Mouse (Mus musculus) c-Kit-positive CD71-positive TER-119-negative erythroid progenitor cells, embryonic 14.5 days (primary cell): ENCODE measurements around the gene Hdac9.

Source experiments
- DNase-seq: peaks from one replicate; pipeline ENCODE4 v3.0.0-alpha.2; 2013; ENCODE audit warnings: low read depth

Hdac9 gene

DNA sequence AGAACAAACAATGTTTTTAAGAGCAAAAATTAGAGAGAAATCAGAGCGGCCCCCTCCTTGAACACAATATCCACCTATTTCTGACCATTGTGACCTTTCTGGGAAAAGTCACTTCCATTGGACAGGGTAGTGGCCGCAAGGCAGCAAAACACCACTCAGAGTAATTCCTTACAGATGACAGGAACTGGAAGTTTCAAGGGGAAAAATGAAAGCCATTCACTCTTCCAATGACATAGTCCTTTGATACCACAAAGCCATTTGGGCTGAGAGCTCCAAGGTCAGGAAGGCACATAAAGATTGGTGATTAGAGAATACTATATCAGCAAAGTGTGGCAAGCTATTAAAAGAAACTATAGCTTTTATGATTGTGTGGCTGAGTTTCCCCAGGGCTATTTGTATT lies 574.1 kb downstream of the Hdac9 start:
- DNase-seq: no peak

DNA sequence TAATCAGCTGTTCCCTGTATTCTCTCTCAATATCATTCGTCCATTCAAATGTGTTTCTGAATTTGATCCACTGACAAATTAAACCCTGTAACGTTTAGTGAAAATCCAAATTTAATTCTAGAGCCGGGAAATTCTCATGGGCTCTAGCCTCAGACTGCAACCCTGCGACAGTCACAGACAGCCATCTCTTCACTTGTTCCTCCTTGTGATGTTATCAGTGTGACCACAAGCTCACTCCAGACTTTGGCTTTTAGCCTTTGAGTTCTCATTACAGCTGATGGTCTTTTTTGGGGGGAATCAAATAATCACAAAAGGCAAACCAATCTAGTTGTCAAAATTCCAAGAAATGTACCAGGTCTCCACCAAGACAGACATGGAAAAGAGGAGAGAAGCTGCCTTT lies 578.0 kb downstream of the Hdac9 start:
- DNase-seq: no peak

DNA sequence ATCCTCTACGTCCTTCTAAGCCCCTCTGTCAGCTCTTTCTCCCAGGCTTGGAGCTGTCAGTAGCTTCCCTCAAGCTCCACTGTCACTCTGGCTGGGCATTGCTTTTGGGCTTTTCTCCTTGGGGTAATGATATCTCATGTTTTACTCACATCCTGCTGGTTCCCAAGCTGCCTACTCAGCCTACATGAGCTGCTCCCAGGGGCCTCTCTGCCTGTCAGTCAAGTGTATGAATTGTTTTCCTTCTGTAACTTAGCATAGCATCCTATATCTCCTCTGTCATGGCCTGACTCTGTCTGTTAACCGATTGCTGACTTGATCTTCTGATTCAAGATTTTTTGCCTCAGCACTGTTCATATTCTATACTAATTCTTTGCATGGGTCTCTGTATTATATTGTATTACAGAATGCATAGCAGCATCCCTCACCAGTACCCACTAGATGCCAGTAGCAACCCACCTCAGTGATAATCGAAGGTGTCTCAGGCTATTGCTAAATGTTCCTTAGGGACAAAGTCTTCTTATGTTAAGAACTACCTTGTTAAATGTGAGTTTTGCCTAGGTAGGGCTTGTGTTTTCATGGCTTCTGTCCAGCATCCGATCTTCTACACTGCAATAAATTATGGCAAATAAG lies 582.3 kb downstream of the Hdac9 start:
- no peak for DNase-seq

DNA sequence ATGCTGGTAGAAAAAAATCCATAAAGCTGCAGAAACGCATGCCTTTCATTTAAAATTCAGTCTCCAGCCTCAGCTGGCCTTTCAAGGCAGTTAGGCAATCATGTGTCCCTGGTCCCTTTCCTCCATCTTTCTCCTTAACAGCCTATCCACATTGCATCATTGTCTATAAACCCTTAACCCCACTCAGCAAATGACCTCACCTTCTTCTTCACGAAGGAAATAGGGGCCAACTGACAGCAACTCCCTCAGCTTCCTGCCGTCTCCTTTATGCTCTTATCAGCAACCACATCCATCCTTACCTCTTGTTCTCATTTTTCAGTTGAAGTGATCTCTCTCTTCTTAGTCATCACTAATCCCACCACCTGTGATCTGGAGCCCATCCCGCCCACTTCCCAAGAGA lies 584.0 kb downstream of the Hdac9 start:
- no peak for DNase-seq

DNA sequence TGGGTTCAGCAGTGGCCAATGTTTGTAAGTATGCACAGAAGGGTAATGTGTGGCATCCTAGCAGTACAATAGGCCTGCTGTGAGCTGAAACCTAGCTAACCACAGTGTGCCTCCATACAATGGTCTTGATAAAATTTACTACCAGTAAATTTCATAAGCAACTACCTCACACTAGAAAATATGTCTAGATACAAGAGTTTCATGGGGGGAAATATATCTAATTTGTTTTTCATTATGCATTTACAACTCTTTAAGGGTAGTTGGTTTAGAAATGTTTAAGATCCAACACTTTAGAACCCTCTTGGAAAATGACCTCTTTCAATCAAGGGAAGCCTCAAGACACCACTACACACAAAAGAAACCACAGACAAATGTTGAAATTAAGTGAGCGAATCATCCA lies 589.8 kb downstream of the Hdac9 start:
- DNase-seq: no peak

DNA sequence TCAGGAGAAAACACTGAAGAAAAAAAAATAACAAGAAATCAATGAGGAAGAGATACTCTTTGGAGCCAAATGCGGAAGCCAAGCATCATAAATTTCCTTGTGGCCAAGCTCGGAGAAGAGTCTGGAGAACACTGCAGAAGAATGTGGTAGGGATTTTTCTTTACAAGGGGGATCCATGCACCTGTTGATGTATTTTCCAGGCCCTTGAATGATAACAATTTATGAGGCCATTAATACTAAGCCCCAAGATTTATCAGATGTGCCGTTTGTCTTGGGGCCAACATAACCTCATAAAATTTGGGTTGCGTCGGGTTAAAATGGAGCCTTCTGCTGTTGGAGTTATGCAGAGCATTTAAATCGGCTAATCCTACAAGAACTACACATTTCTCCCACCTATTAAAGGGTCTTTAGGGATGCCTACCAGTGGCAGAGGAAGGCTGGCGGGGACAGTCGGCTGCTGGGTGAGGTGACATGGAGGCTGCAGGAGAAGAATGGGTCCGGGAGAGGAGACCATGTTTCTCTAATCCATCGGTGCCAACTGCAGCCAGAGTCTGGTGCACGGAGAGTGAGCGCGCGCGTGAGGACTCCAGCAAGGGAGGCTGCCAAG lies 604.7 kb downstream of the Hdac9 start:
- DNase-seq: no peak

DNA sequence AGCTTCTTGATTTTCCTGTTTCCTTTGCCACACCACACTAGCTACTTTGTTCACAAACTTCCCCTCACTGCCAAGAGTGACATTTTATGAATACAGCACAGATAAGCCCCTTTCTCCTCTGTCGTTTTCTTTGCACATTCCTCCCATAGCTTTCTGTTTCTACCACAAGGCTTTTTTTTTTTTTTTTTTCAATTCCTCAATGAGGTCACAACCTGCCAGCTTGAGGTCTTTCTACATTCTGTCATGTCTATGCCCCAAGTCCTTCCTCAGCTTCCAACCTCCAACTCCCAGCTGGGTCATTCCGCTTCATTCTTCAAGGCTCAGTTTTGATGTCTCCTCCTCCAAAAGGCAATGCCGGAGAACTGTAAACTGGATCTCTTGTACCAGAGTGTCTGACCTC lies 611.4 kb downstream of the Hdac9 start:
- no peak for DNase-seq

DNA sequence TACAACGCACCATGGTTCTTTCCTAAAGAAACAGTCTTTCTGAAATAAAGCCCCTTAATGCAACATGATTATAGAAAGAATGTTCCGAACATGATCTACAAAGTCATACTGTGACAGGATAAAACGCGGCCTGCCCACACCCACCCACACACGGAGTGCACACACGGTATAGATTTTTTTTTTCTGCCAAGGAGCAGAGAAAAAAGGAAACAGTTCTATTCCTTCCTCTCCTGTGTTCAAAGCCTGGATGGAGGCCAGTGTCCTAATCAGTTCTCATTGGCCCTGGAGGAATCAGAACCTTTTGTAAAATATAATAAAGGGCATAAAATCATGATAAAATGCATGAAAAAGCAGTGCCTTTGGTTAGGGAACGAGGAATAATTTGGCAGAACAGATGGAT lies 624.5 kb downstream of the Hdac9 start:
- no peak for DNase-seq

DNA sequence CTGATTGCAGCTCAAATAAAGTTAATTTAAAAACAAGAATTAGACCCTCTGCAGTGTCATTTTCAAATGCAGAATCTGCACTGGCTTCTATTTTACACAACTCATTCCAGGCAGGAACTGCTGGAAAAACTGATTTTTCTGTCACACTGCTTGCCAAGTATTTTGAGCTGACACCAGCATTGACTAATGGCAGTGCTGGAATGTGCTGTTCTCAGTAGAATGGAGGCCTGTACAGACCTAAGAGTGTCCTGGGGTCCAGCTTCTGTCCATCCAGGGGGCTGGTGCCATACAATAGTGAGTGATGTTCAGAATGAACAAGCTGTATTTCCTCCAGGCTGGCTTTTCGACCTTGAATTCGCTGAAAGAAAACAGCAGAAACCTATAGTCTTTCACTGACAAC lies 629.7 kb downstream of the Hdac9 start:
- DNase-seq: no peak

DNA sequence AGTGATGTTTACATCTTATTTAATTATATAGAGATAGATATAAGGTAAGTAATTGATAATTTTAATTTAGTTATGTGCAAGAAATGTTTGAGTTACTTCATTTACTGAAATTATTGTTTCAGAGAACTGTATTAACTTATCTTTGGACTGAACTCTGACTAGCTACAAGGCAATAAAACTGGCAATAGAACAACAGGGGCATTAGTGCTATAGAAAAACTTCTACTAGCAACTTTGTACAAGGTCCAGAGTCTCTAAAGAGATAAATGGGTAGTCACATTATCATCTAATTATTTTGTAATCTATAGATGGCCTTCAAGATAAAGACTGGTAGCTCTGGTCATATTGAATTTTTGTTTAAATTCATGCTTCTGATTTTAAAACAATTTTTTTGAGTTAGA lies 632.0 kb downstream of the Hdac9 start:
- DNase-seq: no peak

DNA sequence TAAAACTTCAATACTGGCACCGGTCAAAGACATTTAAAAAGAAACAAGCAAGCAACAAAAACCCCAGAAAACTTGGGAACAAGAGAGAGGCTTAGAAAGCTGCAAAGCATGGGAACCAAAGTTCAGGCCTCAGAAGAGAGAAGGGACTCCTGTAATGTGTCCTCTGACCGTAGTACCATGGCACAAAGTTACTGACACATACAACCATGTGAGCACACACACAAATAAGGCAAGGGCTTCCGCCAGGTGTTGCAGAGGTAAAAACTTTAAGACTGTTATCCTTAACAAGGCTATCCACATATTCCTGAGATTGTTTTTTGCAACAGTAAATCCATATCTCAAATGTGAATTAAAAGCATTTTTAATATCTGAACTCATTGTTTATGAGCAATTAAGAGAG lies 632.5 kb downstream of the Hdac9 start:
- DNase-seq: no peak

DNA sequence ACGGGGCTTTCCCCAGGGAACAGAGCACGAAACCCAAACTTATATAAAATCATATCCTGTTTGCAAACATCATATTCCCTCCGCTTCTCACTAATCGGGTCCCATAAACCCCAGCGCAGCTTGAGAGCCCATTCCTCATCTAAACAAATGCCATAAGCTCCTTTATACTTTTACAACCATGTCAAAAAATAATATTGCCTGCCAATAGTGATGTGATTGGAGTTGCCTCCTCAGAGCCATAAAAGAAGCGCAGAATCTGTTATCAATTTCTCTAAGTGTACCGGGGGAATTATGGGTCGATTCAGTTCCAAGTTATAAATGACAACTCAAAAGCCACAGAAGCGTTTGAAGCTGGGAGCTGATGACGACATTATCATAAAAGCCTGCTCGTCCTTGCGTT lies 638.1 kb downstream of the Hdac9 start:
- no peak for DNase-seq

DNA sequence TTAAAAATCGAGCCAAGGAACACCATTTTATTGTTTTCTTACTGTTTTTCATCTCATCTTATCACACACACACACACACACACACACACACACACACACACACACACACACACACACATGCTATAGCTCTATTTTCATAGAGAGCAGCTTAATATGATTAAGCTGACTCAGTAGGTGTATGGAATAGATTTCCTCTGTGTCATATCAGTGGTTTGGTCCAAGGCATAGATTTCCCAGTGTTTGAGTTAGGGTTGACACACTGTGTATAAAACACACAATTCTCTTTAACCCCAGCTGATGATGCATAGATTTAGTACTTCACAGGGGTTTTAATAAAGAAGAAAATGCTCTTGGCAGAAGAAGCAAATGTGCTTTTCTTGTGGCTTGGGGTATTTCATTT lies 643.1 kb downstream of the Hdac9 start:
- no peak for DNase-seq

DNA sequence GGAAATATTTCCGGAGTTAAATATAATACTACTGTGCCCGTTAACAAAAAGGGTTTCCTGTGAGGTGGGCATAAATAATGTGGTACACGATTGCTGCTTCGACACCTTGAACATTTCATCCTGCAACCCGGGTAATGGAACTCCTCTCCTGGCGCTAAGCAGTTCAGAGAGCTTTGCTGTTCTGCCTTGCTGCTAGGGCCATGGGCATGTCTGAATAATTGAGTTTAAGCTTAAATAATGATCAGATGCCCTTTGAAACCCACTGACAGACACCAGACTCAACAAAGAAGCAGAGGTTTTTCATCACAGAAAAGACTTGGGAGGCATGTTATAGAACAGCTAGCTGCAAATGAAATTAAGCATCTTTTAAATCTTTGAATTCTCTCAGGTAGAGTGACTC lies 646.8 kb downstream of the Hdac9 start:
- no peak for DNase-seq

DNA sequence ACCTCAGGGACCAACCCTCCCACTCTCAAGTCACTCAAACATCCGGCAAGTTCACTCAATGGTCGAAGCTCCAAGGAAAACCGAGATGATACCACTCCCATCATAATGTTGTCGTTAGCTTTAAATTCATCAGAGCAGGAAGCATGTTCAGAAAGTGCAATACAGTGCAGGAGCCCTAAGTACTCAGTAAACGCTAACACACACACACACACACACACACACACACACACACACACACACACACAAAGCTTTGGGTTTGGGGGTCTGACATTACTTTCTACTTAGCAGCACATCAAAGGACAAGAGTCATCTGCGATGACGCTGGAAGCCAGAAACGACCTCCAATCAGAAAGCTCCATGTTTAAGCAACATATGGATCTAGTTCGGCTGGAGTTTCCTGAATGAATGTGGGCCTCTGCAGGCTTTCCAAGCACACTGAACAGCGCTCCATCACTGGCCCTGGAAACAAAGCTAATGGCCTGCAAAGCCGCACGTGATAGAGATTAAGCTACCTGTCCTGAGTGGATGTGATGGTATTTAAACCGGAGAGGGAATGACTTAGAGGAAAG lies 647.3 kb downstream of the Hdac9 start:
- no peak for DNase-seq

DNA sequence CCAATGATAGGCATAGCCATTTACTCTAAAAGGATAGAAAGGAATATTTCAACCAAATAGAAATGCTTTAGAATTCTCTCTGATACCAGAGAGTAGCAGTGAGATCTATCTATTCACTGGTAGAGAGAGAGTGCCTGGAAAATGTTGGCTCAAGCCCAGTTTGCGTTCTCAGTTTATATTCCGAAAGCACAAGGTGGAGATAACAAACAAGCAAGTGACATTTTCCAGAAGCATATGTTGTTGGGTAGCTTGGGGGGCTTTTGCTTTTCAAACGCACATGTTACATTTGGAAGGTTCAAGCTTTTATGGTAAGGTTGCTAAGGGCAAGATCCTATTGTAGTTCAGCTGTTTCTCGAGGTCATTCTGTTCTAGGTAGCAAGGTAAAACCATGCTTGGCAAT lies 657.2 kb downstream of the Hdac9 start:
- DNase-seq: no peak

DNA sequence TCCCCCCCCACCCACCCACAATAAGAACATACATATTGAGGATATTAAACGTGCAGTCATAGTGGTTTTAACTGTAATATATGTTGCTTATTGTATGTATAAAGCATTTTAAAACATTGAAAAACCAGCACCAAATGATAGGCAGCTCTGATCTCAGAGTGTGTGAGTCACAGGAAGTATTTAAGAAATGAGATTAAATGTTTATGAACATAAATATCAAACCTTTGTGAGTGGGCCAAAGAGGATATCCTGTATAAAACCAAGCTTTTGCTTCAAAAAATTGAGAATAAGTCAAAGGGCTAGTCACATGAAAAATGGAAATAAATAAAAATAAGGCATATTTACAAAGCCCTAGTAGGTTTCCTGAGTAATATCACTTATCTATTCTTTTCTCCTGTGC lies 667.7 kb downstream of the Hdac9 start:
- no peak for DNase-seq

DNA sequence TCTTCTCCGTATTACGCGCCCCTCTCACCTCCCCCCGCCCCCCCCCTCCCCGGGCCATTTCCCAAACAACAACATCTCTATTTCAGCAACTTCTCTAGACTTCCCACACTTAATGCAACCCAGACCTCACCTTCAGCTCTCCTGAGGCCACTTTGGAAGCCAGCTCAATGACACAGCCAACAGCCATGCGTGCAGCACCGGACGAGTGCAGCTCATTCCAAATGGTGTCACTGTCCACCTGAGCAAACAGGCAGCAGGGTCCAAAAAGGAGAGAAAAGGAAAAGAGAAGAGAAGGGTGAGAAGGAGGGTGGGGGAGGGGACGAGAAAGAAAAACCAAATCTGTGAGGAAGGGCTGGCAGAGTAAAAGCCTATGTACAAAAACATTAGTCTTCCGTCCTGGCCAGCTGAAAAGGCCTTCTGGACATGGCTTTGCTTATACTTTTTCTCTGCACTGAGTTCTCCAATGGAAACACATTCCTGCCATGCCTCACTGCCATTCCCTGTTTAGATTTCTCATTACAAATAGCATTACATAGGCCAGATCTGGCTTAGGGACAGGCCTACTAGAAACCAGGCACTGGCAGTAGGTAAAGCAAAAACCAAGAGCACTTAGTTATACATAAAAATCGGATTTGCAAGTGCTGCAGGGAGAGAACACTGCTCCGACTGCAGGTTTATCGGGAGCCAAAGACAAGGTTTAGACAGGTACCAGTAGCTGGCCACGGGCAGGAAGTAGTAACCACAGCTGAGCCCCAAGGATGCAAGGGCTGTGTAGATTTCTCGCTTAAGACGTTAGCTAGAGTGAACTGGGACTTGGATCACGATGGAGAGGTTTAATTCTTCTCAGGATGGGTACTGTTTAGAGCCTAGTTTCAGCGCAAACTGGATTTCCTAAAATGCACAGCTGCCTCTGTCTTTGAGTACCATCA lies 668.4 kb downstream of the Hdac9 start:
- no peak for DNase-seq

DNA sequence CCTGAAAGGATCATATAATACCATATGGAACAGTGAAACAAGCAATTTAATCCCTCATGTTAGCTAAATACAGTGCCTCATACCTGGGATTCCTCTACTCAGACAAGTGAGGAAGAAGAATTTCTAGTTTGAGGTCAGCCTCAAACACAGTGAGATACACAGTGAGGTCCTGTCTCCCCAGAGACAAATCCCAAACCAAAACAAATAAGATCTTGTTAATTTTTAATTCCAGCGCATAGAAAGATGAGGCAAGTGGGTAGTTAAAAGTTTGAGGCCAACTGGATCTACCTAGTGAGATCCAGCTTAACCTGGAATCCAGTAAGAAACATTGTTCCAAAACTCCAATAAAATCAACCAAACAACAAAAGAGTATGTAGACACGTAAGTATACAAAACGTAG lies 678.1 kb downstream of the Hdac9 start:
- DNase-seq: no peak

DNA sequence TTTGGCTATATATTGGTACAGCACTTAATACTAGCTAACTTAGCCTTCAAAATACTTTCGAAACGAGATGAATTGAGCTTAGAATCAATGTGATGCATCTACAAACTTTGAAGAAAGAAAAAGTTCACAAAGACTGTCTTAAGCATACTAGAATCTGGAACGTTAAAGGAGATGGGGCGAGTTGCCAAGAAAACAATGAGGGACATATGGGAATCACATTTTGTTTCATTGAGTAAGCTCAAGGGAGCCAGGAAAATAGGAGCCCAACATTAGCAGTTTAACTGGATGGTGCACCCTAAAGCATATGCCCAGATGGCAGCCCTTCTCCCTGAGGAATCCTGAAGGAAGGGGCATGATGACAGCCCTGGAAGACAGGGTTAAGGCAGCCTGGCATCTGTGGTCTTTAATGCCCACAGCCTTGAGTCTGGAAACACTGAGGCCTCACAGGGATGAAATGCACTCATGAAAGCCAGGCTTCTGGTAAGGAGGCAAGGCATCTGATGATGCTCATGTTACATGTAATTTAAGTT lies 685.2 kb downstream of the Hdac9 start:
- DNase-seq: no peak

DNA sequence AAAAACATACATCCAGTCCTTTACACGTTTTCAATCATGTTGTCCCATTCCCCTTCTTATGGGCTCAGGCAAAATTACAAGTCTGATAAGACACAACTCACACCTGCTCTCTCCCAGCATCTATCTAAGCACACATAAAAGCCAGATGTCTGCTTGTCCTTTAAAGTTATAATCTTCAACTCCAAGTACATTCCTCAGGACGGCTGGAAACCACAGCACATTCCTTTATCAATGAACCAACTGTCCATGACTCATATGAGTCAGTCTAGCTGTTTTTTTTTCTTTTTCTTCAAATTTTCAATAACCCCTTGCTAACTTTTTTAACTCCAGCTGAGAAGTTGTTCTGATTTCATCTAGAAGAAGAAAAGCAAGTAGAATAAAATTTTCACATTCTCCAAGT lies 692.4 kb downstream of the Hdac9 start:
- DNase-seq: no peak

DNA sequence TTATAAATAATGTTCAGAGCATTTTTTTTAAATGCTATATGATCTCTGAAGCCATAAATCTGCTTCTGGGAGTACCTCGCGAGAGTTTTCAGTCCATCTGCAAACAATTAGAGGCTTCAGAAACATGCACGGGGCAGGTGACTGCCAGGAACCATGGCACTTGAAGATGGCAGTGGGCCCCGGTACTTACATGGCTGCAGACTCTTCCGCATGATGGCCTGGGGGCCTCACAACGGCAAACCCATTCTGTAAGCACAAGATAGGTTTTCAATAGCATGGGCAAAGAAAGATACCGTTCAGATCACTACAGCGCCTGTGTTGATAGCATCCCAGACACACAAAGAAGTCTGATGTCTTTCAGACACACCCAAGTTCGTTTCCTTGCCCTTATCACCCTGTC lies 695.9 kb downstream of the Hdac9 start:
- no peak for DNase-seq
